Mouse (Mus musculus): Measurements from ENCODE around the gene Wasf2.

Gene Wasf2

DNA sequence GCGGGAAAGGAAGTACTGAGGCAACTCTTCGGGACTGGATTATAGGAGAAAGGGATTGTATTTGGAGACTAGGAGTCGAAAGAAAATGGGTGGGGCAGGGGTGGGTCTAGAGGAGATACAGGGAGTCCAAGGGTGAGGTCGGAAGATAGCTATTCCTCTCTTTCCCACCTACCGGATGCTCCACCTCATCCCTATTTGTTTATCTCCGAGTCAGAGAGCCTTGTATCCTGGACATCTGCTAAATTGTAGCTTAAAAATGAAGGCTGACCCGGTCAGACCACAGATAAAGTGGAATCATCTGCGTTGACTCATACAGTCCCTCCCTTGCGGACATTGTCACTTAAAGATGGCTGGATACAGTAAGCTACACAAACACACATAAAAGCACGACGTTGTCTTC, 111.6 kb downstream of the Wasf2 start:
- no peak for DNase-seq

DNA sequence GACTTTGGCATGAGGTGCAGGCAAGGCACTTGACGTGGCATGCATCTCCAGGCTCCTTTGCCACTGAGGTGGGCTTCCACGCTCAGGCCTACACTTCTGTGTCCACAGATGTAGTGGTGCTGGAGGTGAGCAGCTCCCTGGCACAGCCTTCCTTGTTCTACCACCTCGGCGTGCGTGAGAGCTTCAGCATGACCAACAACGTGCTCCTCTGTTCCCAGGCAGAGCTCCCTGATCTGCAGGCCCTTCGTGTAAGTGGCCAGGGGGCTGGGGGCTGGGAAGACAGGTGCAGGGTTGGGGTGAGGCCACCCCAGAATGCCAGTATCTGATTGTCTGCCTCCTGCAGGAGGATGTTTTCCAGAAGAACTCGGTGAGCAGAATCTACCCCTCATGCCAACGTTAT, 112.4 kb downstream of the Wasf2 start:
- DNase-seq: no peak

DNA sequence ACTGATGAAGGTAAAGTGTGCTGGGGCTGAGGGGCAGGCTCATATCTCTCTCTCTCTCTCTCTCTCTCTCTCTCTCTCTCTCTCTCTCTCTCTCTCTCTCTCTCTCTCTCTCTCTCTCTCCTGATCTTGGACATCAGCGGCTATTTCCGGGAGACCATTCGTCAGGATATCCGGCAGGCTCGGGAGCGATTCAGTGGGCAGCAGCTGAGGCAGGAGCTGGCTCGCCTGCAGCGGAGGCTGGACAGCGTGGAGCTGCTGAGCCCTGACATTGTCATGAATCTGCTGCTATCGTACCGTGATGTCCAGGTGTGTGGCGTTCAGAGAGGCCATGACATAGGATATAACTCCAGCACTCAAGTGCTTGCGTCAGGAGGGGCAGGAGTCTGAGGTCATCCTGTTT, 113.2 kb downstream of the Wasf2 start:
- DNase-seq: no peak

DNA sequence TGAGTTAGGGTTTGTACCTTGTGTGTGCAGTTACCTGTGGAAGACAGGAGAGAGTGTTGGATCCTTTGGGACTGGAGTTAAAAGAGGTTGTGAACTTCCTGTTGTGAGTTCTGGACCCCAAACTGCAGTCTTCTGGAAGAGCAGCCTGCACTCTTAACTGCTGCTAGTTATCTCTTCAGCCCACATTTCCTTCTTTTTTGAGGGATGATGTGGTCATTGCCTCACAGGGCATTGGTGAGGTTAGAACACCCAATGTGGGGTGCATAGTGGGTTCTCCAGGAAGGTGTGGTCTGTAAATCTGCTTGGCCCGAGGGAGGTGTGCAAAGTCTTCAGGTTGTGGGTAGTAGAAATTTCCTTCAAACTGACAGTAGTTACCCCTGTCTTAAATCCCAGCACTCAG, 114.0 kb downstream of the Wasf2 start:
- DNase-seq: no peak

DNA sequence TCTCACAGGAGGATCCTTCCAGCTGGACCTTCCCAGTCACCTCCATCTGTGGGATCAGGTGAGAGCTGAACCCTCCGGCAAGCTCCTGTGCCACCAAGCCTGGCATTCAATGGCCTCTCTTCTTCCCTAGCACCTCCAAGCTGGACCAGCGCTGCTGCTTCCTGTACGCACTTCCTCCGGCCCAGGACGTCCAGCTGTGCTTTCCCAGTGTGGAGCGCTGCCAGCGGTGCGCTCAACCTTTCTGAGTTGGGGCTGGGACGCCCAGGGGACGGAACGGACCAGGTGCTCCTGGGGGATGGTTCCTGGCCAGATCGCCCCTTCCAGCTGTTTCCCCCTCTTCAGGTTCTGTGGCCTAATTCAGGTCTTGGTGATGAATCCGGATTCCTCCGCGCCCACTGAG, 116.8 kb downstream of the Wasf2 start:
- DNase-seq: no peak

DNA sequence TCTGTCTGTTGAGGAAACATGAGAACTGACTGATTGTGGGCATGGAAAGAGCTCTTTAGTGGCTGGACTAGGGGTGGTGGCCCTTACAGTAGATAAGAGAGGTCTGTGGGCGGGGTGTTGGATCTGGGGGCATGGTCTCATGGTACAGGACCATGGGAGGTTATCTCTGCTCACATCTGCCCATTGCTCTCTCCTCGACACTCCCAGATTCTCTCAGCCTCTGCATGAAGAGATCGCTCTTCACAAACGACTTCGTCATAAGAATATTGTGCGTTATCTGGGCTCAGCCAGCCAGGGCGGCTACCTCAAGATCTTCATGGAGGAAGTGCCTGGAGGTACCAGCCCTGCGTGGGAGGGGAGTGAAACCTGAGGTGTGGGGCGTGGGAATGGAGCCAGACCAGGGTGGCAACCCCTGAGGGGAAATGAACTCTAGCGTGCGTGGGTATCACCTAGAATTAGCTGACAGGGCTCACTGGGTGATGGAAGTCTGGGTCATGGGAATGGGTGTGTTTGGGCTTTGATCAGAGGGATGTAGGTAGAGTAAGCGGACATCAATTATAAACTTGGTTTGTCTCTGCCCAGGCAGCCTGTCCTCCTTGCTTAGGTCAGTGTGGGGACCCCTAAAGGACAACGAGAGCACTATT, 117.6 kb downstream of the Wasf2 start:
- DNase-seq: no peak
